Mouse (Mus musculus): ENCODE data around the gene Slit3.

The Slit3 gene

DNA sequence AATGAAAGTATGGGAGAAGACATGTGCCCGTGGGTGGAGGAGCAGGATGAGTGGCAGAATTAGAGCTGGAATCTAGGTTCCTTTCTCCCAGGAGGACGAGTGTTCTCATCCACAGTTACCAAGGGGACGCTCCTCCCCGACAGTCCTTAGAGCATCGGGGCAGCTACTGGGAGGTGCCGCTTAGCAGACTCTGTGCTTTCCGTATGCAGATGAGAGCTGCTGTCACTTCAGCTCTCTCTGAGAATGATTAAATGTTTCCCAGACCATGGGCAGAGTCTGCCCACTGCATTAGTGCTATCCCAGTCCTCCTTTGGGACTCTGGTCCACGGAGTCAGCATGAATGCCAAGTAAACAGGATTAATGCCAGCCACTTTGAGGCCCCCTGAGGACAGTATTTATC lies 359.1 kb downstream of the Slit3 start:
- peak; percentile 34 for DNase-seq

DNA sequence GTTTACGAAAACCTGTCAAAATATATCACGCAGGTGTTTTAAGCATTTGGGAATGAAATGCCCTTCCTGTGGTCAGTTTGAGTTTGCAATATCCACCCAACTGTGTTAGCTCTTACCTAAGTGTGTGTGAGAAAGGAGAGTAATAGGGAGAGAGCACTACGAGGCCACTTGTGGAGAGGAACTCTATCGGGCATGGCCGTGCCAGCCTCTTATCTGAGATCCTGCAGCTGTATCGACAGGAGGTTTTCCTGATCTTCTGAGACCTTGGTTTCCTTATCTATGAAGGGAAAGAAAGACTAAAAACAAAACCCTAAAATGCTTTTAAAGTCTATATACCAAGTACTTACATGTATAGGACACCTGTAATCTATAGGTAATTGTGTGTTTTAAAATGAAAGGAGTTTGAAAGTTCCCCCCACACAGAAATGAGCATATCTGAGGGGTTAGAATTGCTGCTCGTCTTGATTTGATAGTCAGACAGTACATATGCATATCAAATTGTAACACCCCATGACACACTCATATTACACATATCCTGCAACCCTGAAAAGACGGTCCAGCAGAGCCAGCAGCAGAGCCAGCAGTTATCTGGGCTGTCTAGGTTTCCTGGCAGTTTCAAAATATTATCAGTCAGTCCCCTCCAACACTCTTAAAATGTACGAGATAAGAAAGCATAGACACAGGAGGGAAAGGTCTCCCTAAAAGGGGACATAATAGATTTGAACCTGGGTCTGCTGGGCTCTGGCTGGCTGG lies 360.8 kb downstream of the Slit3 start:
- no peak for DNase-seq

DNA sequence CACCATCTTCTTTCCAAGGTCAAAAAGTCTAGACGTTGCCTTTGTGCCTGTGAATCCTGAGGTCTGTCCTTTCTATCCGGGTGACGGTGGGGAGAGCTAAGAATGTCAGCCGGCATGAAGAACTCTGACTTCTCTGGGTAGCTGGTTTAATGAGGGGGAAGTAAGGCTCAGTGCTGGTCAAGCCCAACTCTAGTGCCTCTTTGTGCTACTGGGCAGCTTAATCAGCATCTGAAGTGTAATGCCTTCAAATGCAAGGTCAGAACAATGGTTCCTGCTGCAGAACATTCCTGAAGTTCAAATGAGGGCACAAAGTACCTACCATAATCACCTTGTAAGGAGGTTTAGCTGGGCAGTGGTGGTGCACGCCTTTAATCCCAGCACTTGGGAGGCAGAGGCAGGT lies 366.9 kb downstream of the Slit3 start:
- no peak for DNase-seq

DNA sequence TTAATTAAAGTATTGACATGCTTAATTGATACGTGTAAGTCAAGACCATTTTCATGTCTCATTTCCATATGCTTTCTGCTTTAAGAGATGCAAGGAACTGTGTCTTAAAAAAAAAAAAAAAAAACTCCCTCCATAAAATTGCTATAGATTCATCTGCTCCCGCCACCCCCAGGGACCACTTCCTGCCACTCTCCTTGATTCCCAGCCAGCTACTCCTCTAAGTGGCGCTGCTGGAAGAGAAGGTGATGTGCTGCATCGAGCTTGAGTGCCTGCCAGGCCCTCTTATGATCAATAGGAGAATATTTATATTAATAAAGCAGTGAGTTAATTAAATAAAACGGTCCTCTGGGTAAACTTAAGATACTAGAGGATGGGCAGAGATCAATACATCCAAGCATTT lies 370.7 kb downstream of the Slit3 start:
- DNase-seq, result no peak

DNA sequence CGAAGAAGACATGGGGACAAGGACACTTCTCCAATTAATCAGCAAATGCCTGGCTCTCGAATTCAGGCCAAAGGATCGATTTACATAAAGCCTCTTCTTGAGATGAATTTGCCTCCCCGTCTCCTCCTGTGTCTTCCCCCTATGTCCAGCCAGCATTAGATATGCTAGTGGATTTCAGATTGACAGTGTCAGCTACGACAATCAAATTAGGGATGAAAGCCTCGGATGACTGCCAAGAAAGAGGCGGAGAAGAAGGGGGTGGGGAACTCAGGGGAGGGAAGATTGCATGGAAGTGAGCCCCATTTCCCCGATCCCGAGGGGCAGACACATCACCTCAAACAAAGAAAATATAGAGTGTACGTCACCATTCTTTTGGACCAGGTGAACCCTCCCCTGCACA lies 375.9 kb downstream of the Slit3 start:
- no peak for DNase-seq

DNA sequence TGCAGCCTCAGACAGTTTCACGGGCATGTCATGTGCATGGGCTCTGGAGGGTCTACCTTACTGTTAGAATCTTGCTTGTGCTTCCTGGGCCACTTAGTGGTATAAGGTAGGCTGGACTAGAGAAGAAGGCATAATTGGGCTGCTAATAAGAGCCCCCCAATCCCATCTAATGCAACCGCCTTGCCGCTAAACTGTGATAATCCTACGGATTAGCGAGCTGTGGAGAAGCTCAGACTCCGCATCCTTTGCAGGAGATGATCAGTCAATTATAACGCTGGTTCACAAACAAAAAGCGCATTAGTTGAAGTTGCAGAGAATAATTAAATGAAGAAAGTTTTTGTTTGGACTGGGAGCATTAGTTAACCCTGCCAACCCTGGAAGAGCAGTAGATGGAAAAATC lies 376.9 kb downstream of the Slit3 start:
- DNase-seq, result no peak

DNA sequence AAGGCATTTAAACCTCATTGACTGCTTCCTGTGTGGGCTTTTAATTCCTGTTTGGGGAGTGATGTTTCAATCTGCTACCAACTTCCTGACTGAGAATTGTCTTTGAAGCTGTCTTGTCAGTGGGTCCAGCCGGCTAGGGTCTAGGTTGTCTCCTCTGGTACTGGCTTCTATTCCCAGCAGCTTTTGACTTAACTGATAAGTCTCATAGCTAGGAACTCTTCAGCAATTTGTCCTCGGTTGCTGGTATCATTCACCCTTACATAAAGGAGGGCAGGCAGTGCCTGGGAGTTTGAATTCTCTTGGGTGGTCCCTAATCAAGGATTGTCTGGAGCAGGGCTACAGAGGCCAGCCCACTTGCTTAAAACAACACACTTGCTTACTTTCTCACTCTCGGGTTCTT lies 381.1 kb downstream of the Slit3 start:
- DNase-seq, result no peak

DNA sequence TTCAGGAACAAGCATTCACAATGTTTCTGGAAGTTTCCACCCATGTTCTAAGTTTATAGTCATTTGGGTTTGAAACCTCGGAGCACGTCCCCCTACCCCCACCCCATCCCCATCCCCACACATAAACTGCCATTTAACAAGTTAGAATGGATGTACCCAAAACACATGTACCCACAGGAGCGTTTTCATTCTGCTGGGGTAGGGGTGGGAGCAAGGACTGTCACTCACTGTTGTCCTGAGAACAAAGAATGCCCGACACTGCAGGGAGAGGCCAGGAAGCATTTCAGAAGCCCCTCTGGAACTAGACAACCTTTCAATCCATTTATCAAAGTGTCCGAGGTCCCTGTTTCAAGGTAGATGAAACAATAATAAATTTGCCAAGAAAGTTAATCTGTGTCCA lies 383.0 kb downstream of the Slit3 start:
- DNase-seq, result no peak

DNA sequence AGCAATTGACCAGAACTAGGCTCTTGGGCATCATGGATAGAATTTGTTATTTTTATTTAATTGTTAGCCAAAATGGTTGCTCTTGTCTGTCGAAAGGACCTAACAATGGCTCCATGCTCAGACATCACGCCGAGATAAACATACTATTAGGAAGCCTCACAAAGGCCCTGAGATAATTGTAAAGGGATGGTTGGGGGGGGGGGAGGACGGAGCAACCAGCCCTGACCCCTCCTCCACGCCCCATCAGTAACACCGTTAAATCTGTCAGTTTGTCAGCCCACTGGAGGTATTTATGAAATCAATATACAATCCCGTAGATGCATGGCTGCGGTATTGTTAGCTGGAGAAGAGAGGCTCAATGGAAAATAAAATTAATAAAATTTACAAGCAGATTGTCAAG lies 383.9 kb downstream of the Slit3 start:
- no peak for DNase-seq

DNA sequence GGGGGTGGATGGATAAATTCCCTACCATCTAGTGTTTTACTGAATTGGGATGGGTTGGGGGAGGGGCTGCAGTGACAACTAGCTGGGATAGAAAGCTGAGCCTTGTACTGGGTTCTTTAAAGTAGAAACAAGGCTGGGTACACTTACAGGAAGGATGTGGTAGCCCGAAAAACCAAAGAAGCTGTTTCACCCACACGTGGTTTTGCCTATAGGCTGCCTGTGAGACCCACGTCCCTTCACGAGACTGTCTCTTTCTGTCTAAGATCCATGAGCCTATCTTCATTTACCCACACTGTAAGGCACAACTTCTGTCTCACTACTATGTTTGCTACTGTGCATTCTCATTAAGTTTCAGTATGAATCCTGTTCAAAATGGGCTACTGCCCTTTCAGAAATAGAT lies 384.3 kb downstream of the Slit3 start:
- DNase-seq, result no peak

DNA sequence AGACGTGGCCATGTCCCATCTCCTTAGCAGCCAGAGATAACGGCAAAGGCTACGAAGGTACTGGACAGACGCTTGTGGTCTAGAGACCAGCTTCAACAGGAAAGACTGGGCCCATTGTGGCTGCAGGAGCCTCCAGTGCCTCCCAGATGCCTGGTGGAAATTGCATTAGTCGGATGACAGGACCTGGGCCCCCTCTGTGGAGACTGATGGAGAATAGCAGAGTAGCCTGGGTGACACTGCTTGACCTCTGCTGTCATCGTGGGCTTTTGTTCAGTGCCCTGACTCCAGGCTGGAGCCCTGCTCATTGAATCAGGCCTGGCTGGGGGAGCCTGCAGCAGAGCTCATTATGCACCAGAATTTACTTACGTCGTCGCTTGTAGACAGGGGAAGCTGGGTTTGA lies 384.8 kb downstream of the Slit3 start:
- no peak for DNase-seq

DNA sequence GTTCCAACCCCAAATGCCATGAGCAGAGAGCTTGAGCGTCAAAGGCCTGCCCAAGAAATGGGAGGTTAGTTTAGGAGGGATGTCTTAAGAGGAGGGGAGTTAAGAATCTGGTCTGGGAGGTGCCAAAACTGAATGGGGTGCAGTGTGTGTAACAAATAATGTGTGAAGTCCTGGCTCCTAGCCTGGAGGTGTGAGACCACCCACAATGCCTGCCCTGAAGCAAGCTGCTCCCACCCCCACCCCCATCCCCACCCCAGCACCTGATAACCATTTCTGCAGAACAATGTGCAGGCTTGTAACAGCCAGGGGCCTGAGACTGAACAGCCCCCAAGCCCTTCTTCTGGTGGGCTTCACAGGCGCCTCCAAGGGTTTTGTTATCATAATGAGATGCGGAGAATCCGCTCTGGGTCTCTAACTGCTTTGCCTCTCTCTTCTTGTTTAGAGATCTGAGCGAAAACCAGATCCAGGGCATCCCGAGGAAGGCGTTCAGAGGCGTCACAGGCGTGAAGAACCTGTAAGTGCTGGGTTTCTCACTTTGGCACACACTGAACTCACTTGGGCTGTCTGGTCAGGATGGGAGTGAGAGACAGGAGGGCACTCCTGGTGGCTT lies 386.9 kb downstream of the Slit3 start:
- no peak for DNase-seq

DNA sequence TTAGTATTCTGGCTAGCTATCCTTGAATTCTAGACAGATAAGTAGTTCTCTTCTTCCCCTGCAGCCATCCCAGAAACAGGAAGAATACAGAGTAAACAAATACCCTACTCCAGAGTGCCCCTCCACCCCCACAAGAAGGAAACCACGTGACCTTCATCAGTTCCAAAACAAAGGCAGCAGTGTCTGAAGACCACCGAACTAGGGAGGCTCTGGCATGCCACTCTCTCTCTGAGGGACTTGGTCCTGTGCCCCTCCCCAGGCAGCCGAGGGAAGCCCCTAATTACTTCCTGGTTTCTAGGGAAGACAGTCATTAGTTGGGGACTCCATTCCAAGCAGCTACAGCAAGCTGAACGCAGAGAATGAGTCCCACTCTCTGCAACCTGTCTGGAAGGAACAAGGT lies 391.7 kb downstream of the Slit3 start:
- no peak for DNase-seq

DNA sequence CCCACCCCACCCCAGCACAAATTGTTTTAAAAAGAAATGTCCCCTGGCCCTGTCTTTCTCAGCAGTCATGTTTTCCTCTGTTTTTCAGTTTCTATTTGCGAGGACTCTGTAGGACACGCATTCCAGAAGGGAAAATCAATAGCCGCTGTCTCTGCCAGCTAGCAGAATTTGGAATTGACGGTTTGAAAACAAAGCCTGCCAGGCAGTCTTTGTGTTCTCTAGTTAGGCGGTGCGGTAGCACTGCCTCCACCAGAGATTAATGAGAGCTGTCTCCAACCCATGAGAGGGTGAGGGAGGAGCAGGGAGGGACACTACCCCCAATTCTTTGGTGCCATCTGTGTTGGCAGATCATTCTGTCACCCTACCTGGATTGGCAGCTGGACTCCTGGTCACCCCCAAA lies 392.3 kb downstream of the Slit3 start:
- no peak for DNase-seq

DNA sequence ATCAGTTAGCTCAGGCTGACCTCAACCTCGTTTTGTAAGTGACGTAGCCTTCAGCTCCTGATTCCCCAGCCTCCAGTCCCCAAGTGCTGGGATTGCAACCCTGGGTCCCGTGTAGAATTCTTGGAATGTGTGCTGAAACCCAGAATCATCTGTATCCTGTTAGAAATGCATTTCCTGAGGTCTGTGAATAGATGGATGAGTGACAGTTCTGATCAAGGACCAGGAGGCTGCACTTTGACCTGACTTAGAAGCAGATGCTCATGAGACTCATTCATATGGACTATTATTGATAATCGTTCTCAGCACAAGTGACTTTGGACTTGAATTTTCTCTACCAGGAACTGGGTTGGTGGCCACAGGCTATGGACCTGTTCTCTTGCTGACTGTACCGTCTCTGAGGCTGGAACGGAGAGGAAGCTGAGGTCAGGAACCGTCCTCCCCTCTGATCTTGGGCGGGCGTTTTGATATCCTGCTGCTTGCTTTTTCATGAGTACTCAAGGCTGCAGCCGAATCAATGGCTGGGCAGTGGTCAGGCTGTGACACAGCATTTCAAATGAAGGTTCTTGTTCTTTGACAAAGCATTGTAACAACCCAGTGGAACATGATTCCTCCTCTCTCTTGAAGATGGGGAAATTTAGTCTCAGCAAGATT lies 401.9 kb downstream of the Slit3 start:
- no peak for DNase-seq

DNA sequence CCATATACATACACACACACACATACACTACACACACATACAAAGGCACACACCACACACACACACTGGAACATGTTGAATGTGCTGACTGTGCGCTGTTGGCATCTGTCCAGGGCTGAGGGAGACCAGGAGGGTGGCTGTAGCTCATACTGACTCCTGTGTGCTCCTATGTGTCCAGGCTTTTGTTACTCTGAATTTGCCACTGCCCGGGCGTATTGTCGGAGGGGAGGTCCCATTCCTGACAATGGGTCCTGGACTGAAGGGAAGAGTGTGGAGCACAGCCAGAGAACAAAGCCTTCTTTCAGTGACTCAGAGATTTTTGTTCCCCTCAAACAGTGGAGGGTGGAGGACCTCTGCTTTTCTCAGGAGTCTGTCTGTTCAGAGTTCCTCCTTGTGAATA lies 402.7 kb downstream of the Slit3 start:
- DNase-seq, result no peak

DNA sequence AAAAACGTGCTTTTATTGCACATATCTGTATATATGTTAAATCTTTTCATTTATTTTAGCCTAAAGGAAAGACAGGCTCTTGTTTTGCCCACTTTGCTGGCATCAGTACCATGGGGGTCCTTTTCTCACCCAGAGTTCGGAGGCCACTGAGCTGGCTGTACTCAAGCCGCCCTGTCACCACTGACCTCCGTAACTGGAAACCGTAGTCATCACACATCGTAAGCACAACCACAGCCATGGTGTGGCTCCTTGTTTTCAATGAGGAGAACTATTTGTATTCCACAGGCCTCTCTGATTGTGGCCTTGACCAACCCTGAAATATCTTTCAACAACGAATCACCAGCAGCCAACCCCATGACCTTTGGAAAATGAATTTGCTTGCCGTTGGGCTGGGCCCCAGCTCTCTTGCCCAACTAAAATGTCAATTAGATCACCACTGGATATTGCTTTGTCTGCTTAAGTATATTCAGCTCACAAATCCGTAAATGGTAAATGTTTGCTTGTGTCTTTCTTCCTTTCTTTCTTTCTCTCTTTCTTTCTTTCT lies 405.3 kb downstream of the Slit3 start:
- DNase-seq, result no peak

DNA sequence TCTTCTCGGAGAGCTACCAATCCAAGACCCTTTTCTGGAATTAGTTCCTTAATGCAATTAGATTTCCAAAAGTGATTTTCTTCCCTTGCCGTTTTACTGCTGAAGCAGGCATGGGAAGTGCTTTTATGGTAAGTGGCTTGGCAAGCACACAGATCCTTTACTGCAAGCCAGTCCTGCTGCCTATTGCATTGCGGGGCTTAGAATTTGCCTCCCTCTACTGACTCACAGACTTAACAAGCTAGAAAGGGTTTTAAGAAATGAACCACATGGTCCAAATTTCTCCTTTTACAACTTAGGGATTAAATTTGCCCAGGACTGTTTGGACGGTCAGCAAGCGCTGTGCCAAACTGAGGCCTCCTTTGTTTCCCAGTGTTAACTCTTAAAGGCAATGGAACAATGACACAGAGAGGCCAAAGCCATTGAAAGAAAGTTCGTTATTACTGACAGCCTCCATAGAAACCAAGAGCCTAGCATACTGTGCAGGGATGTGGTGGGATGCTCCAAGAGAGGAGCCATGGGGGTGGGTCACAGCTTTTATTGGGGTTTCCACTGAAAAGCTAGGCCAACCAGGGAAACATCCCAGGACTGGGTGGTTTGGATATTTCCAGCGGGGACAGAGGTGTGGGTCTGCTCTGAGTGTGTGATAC lies 406.9 kb downstream of the Slit3 start:
- peak; percentile 43 for DNase-seq

DNA sequence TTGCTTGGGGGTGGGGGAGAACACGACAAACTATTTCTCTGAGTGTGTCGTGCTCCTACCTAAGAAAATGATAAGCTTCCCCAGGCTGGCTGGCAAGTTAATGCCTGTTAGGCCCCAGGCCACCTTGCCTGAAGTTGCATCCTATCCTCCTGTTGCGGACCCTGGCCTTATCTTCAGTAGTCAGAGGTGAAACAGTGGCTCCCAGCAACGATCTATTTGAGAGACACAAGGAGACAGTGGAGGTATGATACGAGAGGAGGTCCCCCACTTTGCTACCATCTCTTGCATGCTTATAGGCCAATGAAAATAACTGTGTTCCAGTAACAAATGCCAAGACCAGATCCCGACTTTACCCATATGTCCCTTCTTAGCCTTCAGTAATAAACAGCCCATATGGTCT lies 414.0 kb downstream of the Slit3 start:
- no peak for DNase-seq

DNA sequence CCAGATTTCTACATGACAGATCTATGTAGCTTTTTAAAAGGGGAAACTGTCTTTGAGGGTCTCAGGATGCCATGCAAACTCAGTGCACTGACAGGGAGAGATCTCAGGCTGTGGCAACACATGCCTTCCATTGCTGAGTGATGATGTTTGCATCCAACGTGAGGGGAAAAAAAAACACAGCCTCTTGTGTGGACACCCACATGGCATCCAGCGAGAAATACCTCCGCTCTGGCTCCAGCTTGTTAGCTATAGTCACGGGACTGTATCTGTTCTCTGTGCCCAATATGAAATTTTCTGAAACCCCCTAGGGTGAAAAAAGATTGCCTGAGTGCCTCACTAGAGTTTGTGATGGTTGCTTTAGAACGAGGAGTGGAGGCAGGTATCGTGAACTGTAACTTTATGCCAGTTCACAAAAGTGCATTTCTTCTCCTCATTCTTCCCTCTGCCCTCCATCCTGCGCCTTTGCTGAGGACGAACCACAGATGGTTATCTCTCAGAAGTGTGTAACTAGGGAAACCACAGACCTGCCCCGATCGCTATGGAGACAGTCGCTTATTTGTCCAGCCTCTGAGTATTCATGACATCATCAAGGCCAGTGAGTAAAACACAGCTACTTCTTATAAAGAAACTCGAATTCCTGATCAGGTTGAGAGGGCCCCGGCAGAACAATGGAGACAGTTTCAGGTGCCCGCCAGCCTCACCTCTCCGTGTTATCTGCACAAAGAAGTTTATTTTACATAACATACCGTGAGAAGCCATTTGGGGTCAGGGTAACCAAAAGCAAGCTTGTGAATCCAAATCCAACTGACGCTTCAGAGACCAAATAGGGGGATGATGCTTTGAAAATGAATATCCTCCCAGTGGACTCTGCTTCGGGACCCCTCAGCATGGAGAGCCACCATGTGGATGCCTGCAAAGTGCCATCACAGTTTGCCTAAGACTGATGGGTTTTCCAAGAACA lies 416.4 kb downstream of the Slit3 start:
- no peak for DNase-seq

DNA sequence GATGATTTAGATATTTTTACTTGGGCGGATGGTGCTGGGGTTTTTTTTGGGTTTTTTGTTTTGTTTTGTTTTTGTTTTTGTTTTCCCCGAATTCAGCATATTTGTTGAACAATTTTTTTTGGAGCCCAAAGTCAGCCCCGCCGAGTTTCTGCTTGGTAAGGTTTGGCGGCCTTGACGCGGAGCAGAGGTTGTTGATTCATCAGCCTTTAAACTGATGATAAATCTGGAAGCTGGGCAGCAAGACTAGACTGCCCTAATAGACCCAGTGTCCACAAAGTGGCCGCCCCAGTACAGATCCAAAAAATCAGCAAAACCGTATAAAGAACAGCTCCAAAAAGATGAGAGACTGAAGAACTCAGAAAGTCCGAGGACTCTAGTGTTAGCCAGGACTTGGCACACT lies 421.7 kb downstream of the Slit3 start:
- no peak for DNase-seq

All from layer of hippocampus, adult 9-11 months (tissue).